Mouse (Mus musculus) urinary bladder, adult 18-20 months (tissue): ENCODE results near the gene Dapk2.

ENCODE experiments used
- DNase-seq, 2 experiments: peaks; one replicate each; pipeline ENCODE4 v3.0.0; 2022; ENCODE audit warnings: low spot score in 2 of 2, mixed read lengths in 2 of 2

The Dapk2 gene

DNA sequence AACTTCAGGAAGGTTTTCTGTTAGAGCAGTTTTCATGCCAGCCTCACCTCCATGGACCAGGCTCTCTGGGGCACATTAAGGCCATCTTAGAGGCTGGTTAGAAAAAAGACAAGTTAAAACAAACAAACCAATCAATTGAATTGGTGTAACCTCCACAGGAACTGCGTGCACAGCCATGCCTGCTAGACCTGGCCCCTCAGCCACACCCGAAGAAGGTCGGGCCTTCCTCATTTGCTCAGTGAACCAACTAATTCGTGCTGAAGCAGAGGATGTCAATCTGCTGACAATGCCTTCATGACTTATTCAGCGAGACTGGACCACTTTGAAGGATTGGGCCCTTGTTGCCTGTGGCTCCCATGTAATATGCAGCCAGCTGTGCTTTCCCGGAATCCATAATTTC lies 28.4 kb downstream of the Dapk2 start:
- DNase-seq, result no peak

DNA sequence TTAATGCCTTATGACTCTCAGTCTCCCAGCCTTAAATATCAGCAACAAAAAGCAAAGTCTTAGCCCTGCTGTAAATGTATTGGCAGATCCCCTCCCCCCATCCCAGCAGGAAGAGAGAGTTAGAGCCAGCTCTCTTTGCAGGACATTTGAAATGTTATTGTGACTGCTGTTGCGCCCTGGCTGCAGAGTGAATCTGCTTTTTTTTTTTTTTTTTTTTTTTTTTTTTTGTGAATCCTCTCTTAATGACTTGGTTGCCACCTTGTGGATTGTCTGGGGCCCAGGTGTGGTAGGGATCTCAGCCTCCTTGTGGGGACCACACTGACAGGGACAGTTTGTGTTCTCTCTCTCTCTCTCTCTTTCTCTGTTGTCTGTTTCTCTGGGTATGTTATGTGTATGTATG lies 31.0 kb downstream of the Dapk2 start:
- no peak for DNase-seq

DNA sequence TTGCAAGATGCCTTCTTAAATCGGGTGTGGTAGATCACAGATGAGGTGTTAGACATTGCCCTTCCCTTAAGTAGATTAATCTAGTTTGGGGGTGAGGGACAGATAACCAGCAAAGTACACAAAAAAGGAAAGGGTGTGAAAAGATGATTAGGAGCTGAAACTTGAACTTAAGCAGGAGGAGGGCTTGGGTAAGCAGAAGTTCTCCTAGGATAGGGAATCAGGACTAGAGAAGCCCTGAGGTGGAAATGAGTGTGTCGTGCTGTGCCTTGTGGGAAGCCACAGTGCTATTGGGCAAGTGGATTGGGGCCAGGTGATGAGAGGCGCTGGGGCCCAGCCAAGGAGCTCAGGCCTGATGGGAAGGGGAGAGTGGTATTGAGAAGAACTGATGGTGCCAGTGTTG lies 36.0 kb downstream of the Dapk2 start:
- no peak for DNase-seq

GRCm38 (mm10) chr9:66196561-66196960 lies 38.5 kb downstream of the Dapk2 start:
- no peak for DNase-seq

- DNase-seq, result no peak
These were observed 40.5 kb downstream of the Dapk2 start for GRCm38 (mm10) chr9:66198533-66198932.

DNA sequence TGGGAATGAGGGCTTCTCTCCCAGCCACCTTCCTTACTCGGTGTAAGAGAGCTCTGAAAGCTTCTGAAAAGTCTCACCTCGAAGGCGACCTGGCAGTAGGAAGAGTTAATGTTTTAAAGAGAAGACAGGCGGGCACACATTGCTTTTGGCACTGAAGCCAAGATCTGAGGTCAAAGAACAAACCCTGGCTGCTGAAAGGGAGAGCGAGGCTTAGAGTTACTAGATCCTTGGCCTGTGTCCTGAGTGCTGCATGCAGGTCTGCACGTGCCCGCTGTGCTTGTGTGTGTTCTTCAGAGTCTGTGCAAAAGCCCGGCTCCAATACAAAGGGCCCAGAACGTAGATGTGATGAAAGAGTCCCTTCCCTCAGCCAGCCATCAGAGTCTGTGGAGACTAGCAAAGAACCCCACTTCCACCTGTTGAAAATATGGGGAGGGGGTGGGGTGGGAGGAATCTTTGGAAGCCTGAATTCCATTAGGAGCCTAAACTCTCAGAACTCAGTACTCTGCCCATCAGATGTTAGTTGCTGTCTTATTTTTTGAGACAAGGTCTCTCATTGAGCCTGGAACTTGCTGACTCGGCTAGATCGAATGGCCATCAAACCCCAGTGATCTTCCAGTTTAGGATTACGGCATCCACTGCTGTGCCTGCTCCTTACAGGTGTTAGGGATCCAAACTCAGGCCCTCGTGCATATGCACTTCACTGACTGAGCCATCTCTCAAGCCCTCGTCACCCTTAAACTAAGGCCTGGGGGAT lies 41.8 kb downstream of the Dapk2 start:
- DNase-seq, result no peak

- no peak for DNase-seq
These were observed 42.4 kb downstream of the Dapk2 start for GRCm38 (mm10) chr9:66200411-66200789.

DNA sequence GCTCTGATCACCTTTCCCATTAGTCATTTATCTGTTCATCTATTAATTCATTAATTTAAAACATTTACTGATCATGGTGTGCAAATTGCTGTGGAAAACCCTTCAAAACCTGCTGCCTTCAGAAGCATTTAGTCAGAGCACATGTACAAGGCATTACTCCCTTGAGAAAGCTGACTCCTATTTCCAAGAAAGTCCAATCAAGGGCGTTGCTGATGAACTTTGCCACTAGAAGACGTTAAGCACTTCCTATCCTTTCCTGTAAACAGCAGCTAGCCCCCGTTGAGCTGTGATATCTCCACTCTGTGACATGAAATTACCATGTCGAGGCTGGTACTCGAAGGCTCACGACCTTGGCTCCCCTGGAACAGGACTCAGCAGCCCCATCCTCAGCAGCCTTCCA lies 43.6 kb downstream of the Dapk2 start:
- no peak for DNase-seq

DNA sequence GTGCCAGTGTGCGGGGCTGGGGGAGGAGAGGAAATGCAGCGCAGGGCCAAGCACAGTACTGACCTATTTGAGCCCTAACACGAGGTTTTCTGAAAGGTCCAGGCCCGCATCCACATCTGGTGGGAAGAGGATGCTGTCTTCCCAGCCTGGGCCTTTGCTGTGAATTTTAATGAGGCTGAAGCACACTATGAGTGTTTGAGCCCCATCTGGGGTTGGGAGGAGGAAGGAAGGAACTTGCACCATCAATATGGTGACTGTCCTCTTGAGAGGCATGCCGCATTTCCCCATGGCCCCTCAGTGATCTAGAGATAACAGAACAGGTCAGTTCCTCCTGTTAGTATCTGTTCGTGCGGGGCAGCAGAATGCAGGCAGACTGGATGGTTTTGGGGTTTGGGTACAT lies 44.4 kb downstream of the Dapk2 start:
- no peak for DNase-seq

GRCm38 (mm10) chr9:66205702-66206101 lies 47.7 kb downstream of the Dapk2 start:
- no peak for DNase-seq

- peak; percentile 45 to 77 for DNase-seq
These were observed 48.8 kb downstream of the Dapk2 start for GRCm38 (mm10) chr9:66206825-66207224.

DNA sequence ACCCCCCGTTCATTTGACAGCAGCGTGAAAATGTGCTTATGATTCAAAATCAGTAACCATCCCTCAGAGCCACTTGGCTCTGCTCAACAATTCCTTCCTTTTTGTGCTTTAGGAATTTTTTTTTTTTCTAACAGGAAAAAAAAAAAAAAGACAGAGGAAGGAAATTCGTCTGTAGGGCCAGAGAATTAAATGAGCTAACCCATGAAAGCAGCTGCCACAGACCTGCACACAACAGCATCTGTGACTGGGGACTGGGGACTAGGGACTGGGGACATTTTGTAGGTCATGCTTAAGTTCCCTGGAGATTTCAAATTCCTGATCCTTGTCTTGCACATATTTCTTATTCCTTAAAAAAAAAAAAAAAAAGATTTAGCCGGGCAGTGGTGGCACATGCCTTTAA lies 53.4 kb downstream of the Dapk2 start:
- DNase-seq, result no peak

DNA sequence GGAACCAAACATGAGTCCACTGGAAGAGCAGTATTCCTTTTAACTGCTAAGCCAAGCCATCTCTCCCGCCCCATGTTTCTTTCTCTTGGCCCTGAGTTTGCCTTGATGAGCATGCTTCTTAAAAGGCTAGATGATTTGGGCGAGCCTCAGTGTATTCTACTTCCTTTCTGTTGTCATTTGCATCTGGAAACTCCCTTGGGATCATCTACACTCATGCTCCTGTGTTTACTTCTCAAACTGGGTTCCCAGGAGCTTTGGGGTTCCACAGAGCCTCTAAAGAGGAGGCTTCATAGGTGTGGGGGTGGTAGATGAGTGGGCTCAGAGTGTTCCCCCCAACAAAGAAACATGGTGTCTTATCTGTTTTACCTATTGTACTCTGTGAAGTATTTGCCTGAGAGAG lies 54.1 kb downstream of the Dapk2 start:
- DNase-seq, result no peak

DNA sequence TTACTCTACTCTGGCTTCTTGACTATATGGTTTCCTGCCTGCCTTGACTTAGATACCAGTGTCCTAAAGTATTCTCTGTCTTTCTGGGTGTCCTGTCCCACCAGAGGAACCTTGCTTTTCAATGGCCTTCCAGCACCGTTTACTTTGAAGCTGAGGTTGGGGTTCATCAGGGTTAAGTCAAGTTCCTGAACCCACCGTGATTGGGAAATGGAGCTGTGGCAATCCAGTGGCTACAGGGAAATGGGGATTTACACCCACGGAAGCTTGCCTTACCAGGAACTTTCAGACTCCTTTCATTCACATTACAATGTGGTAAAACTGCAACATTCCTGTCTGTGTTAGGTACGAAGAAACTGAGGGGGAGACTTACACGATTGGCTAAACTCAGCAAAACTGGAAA lies 54.8 kb downstream of the Dapk2 start:
- no peak for DNase-seq

GRCm38 (mm10) chr9:66213386-66214032 lies 55.5 kb downstream of the Dapk2 start:
- peak in 1 of 2 experiments; percentile 15 for DNase-seq

- DNase-seq, result no peak
These were observed 57.5 kb downstream of the Dapk2 start for GRCm38 (mm10) chr9:66215551-66215950.

DNA sequence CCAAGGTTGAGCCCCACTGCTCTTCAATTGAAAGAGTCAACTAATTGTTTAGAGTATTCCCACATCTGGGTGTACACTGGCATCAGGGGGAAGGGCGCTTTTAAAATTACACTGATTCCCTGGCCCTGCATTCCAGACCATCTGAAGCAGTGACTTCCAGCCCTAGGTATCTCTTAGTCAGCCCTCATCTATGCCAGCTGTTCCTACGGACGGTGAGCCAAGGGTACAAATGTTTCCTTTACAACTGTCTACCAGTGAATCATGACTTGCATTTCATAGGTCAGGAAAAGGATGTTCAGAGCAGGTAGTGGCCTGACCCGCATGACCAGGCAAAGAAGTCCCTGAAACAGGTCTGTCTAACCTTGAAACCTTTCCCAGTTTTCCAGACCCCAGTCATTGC lies 59.9 kb downstream of the Dapk2 start:
- no peak for DNase-seq

DNA sequence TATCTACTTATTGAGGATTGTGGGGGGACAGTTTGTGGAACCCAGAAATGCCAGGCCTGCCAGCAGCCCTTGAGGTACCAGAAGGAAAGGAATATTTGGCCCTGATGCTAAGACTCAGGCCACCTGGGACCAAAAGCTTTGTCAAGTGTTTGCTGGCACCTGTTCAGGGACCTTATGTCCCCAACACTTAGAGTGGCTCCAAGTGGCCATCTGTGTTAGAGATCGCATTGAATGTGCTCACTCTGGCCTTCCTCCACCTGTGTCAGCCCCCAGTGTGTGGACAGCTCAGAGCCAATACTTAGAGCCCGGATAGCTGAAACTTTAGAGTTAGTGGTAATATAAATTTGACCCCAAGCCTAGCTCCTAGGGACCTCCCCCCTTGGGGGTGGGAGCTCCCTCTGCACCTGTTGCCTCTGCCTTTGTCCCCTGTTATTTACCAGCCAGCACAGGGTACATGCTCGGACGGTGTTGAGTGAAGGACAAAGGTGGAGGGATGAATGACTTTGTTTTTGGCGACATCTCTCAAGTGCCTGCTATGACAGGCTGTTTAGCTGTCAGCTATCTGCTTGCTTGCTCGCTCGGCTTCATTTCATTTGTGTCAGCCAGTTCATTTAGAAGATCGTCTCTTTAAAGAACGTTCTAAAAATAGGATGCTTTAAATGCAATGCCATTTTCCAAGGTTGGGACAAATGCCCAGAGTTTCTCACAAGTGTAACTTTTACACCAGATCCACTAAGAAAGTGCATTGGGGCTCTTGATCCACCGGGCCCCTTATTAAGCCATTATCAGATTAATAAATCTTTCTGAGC lies 61.1 kb downstream of the Dapk2 start:
- no peak for DNase-seq

- DNase-seq, result no peak
These were observed 65.8 kb downstream of the Dapk2 start for GRCm38 (mm10) chr9:66223872-66224271.

- no peak for DNase-seq
These were observed 67.9 kb downstream of the Dapk2 start for GRCm38 (mm10) chr9:66225737-66226485.

- no peak for DNase-seq
These were observed 70.6 kb downstream of the Dapk2 start for GRCm38 (mm10) chr9:66228456-66229151.
